Mouse (Mus musculus): ENCODE measurements around the gene Tacc2. TPM values are rescaled to one million over a fixed set of nuclear protein-coding genes. Genes with fewer than 3 reads are reported as not detected.

The Tacc2 gene
- polyA plus RNA-seq, 1 experiment from 2014 or later, result 47.4 TPM

DNA sequence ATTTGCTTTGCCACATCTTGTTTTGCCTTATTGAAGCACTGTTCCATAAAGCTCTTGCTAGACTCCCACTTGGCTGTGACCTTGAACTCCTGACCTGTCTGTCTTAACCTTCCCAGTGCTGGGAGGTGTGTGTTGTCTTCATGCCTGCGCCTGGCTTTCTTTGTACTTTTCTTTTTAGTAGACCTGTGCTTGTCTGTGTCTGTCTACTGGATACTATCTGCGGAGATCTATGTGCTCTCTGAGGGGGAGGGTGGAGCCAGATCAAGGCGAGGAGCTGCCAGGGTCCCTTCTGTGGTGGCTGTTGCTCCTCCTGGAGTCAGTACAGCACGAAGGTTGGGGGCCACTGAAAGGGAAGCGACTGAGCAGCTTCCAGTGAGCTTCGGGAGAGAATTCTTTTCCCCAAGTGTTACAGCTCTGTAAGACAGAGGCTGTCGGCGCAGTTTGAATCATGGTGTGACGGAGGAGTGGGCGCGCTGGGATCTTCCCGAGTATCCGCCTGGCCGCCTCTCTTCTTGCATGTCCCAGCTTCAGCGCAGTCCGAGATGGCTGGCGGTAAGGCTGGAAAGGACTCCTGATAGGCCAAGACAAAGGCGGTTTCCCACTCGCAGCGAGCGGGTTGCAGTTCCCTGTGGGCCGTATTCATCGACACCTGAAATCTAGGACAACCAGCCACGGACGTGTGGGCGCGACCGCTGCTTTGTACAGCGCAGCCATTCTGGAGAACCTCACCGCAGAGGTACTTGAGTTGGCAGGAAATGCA is 189.4 kb downstream of the Tacc2 start:
- no peak for ATAC-seq (replicated peaks; ENCODE audit: low FRiP score)
- no peak overlapping the region for H3K27ac ChIP-seq (ENCODE audit: low read depth, low read length)
- 79% methylated on average over 30 of the region's 30 CpGs for WGBS
- no peaks in the 10 kb centered on the region; the same call in 1 of the 2 replicates for H3K36me3 ChIP-seq (ENCODE audit: control insufficient read depth, insufficient read depth, low read length)
- no peak overlapping the region for H3K4me2 ChIP-seq (ENCODE audit: low read depth, low read length, severe bottlenecking)
- H3K9ac ChIP-seq (ENCODE audit: low read length), result no peak overlapping the region
- no peaks in the 10 kb centered on the region for H3K9me3 ChIP-seq (ENCODE audit: control insufficient read depth, low read length)
- no peak for DNase-seq (ENCODE audit: low spot score)
- no peaks in the 10 kb centered on the region for H3K27me3 ChIP-seq (ENCODE audit: control insufficient read depth, insufficient read depth, low read length)
- no peaks in the 10 kb centered on the region for H3K4me1 ChIP-seq (replicated peaks; ENCODE audit: control insufficient read depth, insufficient read depth, low read length)
- no peak overlapping the region for H3K4me3 ChIP-seq (ENCODE audit: low read depth, low read length)

GRCm38 (mm10) chr7:130768151-130768550 is 190.9 kb downstream of the Tacc2 start:
- no peaks in the 10 kb centered on the region for H3K27me3 ChIP-seq (ENCODE audit: control insufficient read depth, insufficient read depth, low read length)
- WGBS, result 88% methylated on average over 4 of the region's 4 CpGs
- no peaks in the 10 kb centered on the region for H3K4me1 ChIP-seq (replicated peaks; ENCODE audit: control insufficient read depth, insufficient read depth, low read length)
- DNase-seq (ENCODE audit: low spot score) (no peak), ATAC-seq (replicated peaks; ENCODE audit: low FRiP score) (no peak)
- H3K9me3 ChIP-seq (ENCODE audit: control insufficient read depth, low read length), result no peaks in the 10 kb centered on the region
- no peak overlapping the region for H3K27ac ChIP-seq (ENCODE audit: low read depth, low read length)
- H3K4me2 ChIP-seq (ENCODE audit: low read depth, low read length, severe bottlenecking), result no peak overlapping the region
- H3K4me3 ChIP-seq (ENCODE audit: low read depth, low read length), result no peak overlapping the region
- H3K9ac ChIP-seq (ENCODE audit: low read length), result no peak overlapping the region
- H3K36me3 ChIP-seq (ENCODE audit: control insufficient read depth, insufficient read depth, low read length), result no peaks in the 10 kb centered on the region; the same call in 1 of the 2 replicates

GRCm38 (mm10) chr7:130770707-130771106 is 193.5 kb downstream of the Tacc2 start:
- Histone ChIP-seq H3K9me3 (ENCODE audit: control insufficient read depth, low read length) (no peaks in the 10 kb centered on the region), H3K36me3 (ENCODE audit: control insufficient read depth, insufficient read depth, low read length) (no peaks in the 10 kb centered on the region), H3K9ac (ENCODE audit: low read length) (no peak overlapping the region), H3K4me3 (ENCODE audit: low read depth, low read length) (no peak overlapping the region), H3K4me2 (ENCODE audit: low read depth, low read length, severe bottlenecking) (no peak overlapping the region), H3K27me3 (ENCODE audit: control insufficient read depth, insufficient read depth, low read length) (no peaks in the 10 kb centered on the region), H3K4me1 (replicated peaks; ENCODE audit: control insufficient read depth, insufficient read depth, low read length) (no peaks in the 10 kb centered on the region), H3K27ac (ENCODE audit: low read depth, low read length) (no peak overlapping the region)
- DNase-seq (ENCODE audit: low spot score) (peak; percentile 88), ATAC-seq (replicated peaks; ENCODE audit: low FRiP score) (no peak)
- WGBS, result 39% methylated on average over 3 of the region's 3 CpGs

- ATAC-seq (replicated peaks; ENCODE audit: low FRiP score) (no peak), DNase-seq (ENCODE audit: low spot score) (peak; percentile 71)
- H3K4me2 ChIP-seq (ENCODE audit: low read depth, low read length, severe bottlenecking), result no peak overlapping the region
- no peaks in the 10 kb centered on the region for H3K9me3 ChIP-seq (ENCODE audit: control insufficient read depth, low read length)
- H3K9ac ChIP-seq (ENCODE audit: low read length), result no peak overlapping the region
- no peaks in the 10 kb centered on the region for H3K36me3 ChIP-seq (ENCODE audit: control insufficient read depth, insufficient read depth, low read length)
- H3K27me3 ChIP-seq (ENCODE audit: control insufficient read depth, insufficient read depth, low read length), result no peaks in the 10 kb centered on the region
- H3K4me3 ChIP-seq (ENCODE audit: low read depth, low read length), result no peak overlapping the region
- no peaks in the 10 kb centered on the region for H3K4me1 ChIP-seq (replicated peaks; ENCODE audit: control insufficient read depth, insufficient read depth, low read length)
- no peak overlapping the region for H3K27ac ChIP-seq (ENCODE audit: low read depth, low read length)
- 66% methylated on average over 11 of the region's 11 CpGs for WGBS
Observed at GRCm38 (mm10) chr7:130773171-130773830, 196.1 kb downstream of the Tacc2 start.

GRCm38 (mm10) chr7:130773914-130774630 is 196.8 kb downstream of the Tacc2 start, which contains the start of gene Btbd16:
Btbd16 (plus strand) TSS chr7:130774069.
- no peak within 1 kb of the TSS for H3K9ac ChIP-seq (ENCODE audit: low read length)
- 71% methylated on average over 9 of the region's 9 CpGs for WGBS
- no peaks in the 10 kb centered on the region for H3K36me3 ChIP-seq (ENCODE audit: control insufficient read depth, insufficient read depth, low read length)
- H3K4me1 ChIP-seq (replicated peaks; ENCODE audit: control insufficient read depth, insufficient read depth, low read length), result no peaks in the 10 kb centered on the region
- no peak within 1 kb of the TSS for H3K27ac ChIP-seq (ENCODE audit: low read depth, low read length)
- H3K27me3 ChIP-seq (ENCODE audit: control insufficient read depth, insufficient read depth, low read length), result no peaks in the 10 kb centered on the region
- ATAC-seq (replicated peaks; ENCODE audit: low FRiP score) (no peak), DNase-seq (ENCODE audit: low spot score) (no peak)
- no peak within 1 kb of the TSS for H3K4me2 ChIP-seq (ENCODE audit: low read depth, low read length, severe bottlenecking)
- no peaks in the 10 kb centered on the region for H3K9me3 ChIP-seq (ENCODE audit: control insufficient read depth, low read length)
- H3K4me3 ChIP-seq (ENCODE audit: low read depth, low read length), result no peak within 1 kb of the TSS

DNA sequence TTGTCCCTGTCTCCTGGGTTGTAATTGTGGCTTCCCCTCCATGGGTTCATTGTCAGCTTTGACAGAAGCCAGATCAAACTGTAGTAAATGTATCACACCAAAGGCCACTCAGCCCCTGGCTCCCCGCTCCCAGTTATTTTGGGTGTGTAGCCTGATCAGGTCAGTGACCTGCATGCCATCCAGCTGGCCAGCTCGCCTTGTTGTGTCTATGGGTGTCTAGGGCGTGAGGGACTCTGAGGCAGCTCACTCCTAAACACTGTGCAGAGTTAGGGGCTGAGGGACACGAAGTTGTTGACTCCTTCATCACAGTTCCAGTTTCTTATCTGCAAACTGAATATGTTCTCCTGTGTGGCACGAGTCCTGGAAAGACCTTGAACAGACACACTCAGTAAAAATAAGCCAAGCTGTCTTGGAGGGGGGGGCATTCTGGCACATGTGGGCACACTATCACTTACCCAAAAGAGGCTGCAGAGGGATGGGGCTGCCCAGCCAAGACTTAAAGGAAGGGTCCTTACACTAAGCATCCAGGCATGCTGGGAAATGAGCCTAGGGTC is 203.7 kb downstream of the Tacc2 start:
- Histone ChIP-seq H3K4me3 (ENCODE audit: low read depth, low read length) (no peak overlapping the region), H3K36me3 (ENCODE audit: control insufficient read depth, insufficient read depth, low read length) (no peaks in the 10 kb centered on the region), H3K9me3 (ENCODE audit: control insufficient read depth, low read length) (no peaks in the 10 kb centered on the region), H3K9ac (ENCODE audit: low read length) (no peak overlapping the region), H3K27me3 (ENCODE audit: control insufficient read depth, insufficient read depth, low read length) (no peaks in the 10 kb centered on the region), H3K4me1 (replicated peaks; ENCODE audit: control insufficient read depth, insufficient read depth, low read length) (no peaks in the 10 kb centered on the region), H3K27ac (ENCODE audit: low read depth, low read length) (no peak overlapping the region), H3K4me2 (ENCODE audit: low read depth, low read length, severe bottlenecking) (no peak overlapping the region)
- ATAC-seq (replicated peaks; ENCODE audit: low FRiP score) (no peak), DNase-seq (ENCODE audit: low spot score) (no peak)
- WGBS, result 77% methylated on average over 5 of the region's 5 CpGs

GRCm38 (mm10) chr7:130782501-130783050 is 205.3 kb downstream of the Tacc2 start:
- no peak overlapping the region for H3K4me2 ChIP-seq (ENCODE audit: low read depth, low read length, severe bottlenecking)
- DNase-seq (ENCODE audit: low spot score) (no peak), ATAC-seq (replicated peaks; ENCODE audit: low FRiP score) (no peak)
- no peaks in the 10 kb centered on the region for H3K4me1 ChIP-seq (replicated peaks; ENCODE audit: control insufficient read depth, insufficient read depth, low read length)
- no peaks in the 10 kb centered on the region for H3K27me3 ChIP-seq (ENCODE audit: control insufficient read depth, insufficient read depth, low read length)
- no peak overlapping the region for H3K9ac ChIP-seq (ENCODE audit: low read length)
- H3K4me3 ChIP-seq (ENCODE audit: low read depth, low read length), result no peak overlapping the region
- H3K36me3 ChIP-seq (ENCODE audit: control insufficient read depth, insufficient read depth, low read length), result no peaks in the 10 kb centered on the region
- H3K9me3 ChIP-seq (ENCODE audit: control insufficient read depth, low read length), result no peaks in the 10 kb centered on the region
- H3K27ac ChIP-seq (ENCODE audit: low read depth, low read length), result no peak overlapping the region
- 88% methylated on average over 5 of the region's 5 CpGs for WGBS

DNA sequence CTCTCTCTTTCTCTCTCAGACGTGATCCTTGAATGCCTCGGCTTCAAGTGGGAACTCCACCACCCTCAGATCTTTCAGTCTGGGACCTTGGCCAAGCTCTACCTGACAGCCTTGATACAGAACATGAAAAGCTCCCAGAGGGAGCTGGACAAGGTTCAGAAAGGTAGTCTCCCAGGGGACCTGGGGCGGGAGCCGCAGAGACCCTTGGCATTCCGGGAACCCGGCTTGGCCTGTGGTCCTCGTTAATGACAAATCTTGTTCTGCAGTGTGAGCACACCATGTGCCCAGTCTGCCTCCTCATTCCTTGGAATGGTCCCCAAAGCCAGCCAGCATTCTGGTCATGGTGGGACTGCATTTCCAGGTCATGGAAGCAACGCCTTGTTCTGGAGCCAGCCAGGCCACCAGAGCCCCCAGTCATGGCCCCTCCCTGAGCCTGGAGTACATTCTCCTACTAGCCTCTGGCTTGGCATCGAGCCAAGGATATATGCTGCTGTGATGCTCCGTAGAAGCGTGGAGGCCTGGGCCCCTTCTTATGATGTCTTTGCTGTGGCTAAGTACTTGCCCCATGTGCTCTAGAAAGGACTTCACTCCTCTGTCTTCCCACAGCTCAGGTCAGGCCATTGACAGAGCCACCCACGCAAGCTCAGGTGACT is 208.8 kb downstream of the Tacc2 start:
- Histone ChIP-seq H3K27ac (ENCODE audit: low read depth, low read length) (no peak overlapping the region), H3K9ac (ENCODE audit: low read length) (no peak overlapping the region), H3K4me1 (replicated peaks; ENCODE audit: control insufficient read depth, insufficient read depth, low read length) (no peaks in the 10 kb centered on the region), H3K27me3 (ENCODE audit: control insufficient read depth, insufficient read depth, low read length) (no peaks in the 10 kb centered on the region), H3K4me3 (ENCODE audit: low read depth, low read length) (no peak overlapping the region), H3K4me2 (ENCODE audit: low read depth, low read length, severe bottlenecking) (no peak overlapping the region), H3K36me3 (ENCODE audit: control insufficient read depth, insufficient read depth, low read length) (no peaks in the 10 kb centered on the region), H3K9me3 (ENCODE audit: control insufficient read depth, low read length) (no peaks in the 10 kb centered on the region)
- DNase-seq (ENCODE audit: low spot score) (no peak), ATAC-seq (replicated peaks; ENCODE audit: low FRiP score) (no peak)
- 84% methylated on average over 12 of the region's 12 CpGs for WGBS
